Mouse (Mus musculus) MEL (cell line): ENCODE measurements around the gene Pcdh19. TPM values are rescaled to one million over a fixed set of nuclear protein-coding genes. Genes with fewer than 3 reads are reported as not detected.

Experiments used
- DNase-seq: peaks from one replicate; pipeline ENCODE4 v3.0.0; 2011; ENCODE audit warnings: low read depth, low spot score
- H3K27ac ChIP-seq: 2 replicates; pipeline ENCODE4 v1.5.1; 2012; ENCODE audit warnings: low read depth, mild to moderate bottlenecking, control low read depth, low read length, moderate library complexity; ENCODE audit not compliant: control insufficient read depth
- H3K27me3 ChIP-seq, 2 experiments: fragments of 150-350 bp in 1 of 2; sonication (generic) in 1 of 2; 2 replicates each; pipeline ENCODE4 v1.6.1; 2012; ENCODE audit warnings: low read length in 2 of 2, mild to moderate bottlenecking in 2 of 2, improper control_type of control experiment in 1 of 2, moderate library complexity in 1 of 2; ENCODE audit not compliant: insufficient read depth in 2 of 2, control insufficient read depth in 1 of 2
- H3K36me3 ChIP-seq, 2 experiments: 2 replicates each; pipeline ENCODE4 v1.6.1; 2012 to 2014; ENCODE audit warnings: low read length in 2 of 2, improper control_type of control experiment in 1 of 2, inconsistent platforms in 1 of 2, mild to moderate bottlenecking in 1 of 2; ENCODE audit not compliant: insufficient read depth in 2 of 2, control insufficient read depth in 1 of 2
- H3K4me1 ChIP-seq, 2 experiments: fragments of 150-350 bp in 1 of 2; sonication (generic) in 1 of 2; 2 replicates each; pipeline ENCODE4 v1.6.1; 2012; ENCODE audit warnings: low read length in 2 of 2, improper control_type of control experiment in 1 of 2, mild to moderate bottlenecking in 1 of 2; ENCODE audit not compliant: insufficient read depth in 2 of 2, control insufficient read depth in 1 of 2
- H3K4me3 ChIP-seq, 2 experiments: fragments of 150-350 bp in 1 of 2; sonication (generic) in 1 of 2; 2 replicates each; pipeline ENCODE4 v1.5.1; 2012; ENCODE audit warnings: low read depth in 2 of 2, low read length in 2 of 2, mild to moderate bottlenecking in 2 of 2, moderate library complexity in 2 of 2, control low read depth in 1 of 2, improper control_type of control experiment in 1 of 2; ENCODE audit not compliant: control insufficient read depth in 1 of 2, insufficient read depth in 1 of 2
- H3K79me2 ChIP-seq: 2 replicates; pipeline ENCODE4 v1.6.1; 2012; ENCODE audit warnings: mild to moderate bottlenecking, low read length, moderate library complexity; ENCODE audit not compliant: control insufficient read depth, poor library complexity, insufficient read depth
- H3K9ac ChIP-seq: 2 replicates; pipeline ENCODE4 v1.6.1; 2012; ENCODE audit warnings: low read depth, mild to moderate bottlenecking, control low read depth, low read length, moderate library complexity; ENCODE audit not compliant: control insufficient read depth, poor library complexity, severe bottlenecking
- H3K9me3 ChIP-seq: fragments of 150-350 bp; sonication (generic); replicated peaks from 2 replicates; pipeline ENCODE4 v1.6.1; 2012; ENCODE audit warnings: mild to moderate bottlenecking, low read length, improper control_type of control experiment, moderate library complexity; ENCODE audit not compliant: insufficient read depth
- BHLHE40 ChIP-seq: IDR thresholded peaks from 2 replicates; pipeline ENCODE4 v1.6.1; 2012; ENCODE audit warnings: low read depth, mild to moderate bottlenecking, inconsistent platforms, low read length, improper control_type of control experiment, borderline replicate concordance
- CTCF ChIP-seq, 3 experiments: IDR thresholded peaks in 2 of 3; conservative IDR thresholded peaks in 1 of 3; 2 replicates each; pipeline ENCODE4 v1.5.1; 2011 to 2012; ENCODE audit warnings: low read length in 3 of 3, low read depth in 2 of 3, mild to moderate bottlenecking in 2 of 3, improper control_type of control experiment in 1 of 3, inconsistent platforms in 1 of 3, mixed read lengths in 1 of 3, moderate library complexity in 1 of 3; ENCODE audit not compliant: control insufficient read depth in 1 of 3, insufficient read depth in 1 of 3, poor library complexity in 1 of 3, severe bottlenecking in 1 of 3
- E2F4 ChIP-seq: IDR thresholded peaks from 2 replicates; pipeline ENCODE4 v1.6.1; 2011; ENCODE audit warnings: low read depth, low read length, improper control_type of control experiment, borderline replicate concordance
- ELF1 ChIP-seq: IDR thresholded peaks from 2 replicates; pipeline ENCODE4 v1.6.1; 2014; ENCODE audit warnings: low read depth, mild to moderate bottlenecking, inconsistent platforms, low read length, improper control_type of control experiment, moderate library complexity
- HCFC1 ChIP-seq: IDR thresholded peaks from 2 replicates; pipeline ENCODE4 v1.6.1; 2012; ENCODE audit warnings: low read depth, mild to moderate bottlenecking, inconsistent platforms, low read length, improper control_type of control experiment, moderate library complexity
- MAX ChIP-seq: IDR thresholded peaks from 2 replicates; pipeline ENCODE4 v1.6.1; 2011; ENCODE audit warnings: low read length, improper control_type of control experiment
- MXI1 ChIP-seq: IDR thresholded peaks from 2 replicates; pipeline ENCODE4 v1.6.1; 2011; ENCODE audit warnings: mild to moderate bottlenecking, low read depth, low read length, improper control_type of control experiment
- POLR2A ChIP-seq, 2 experiments: IDR thresholded peaks; 2 replicates each; pipeline ENCODE4 v1.6.1; 2011 to 2012; ENCODE audit warnings: low read length in 2 of 2, mild to moderate bottlenecking in 2 of 2, control low read depth in 1 of 2, improper control_type of control experiment in 1 of 2, low read depth in 1 of 2, moderate library complexity in 1 of 2; ENCODE audit not compliant: control insufficient read depth in 1 of 2, insufficient read depth in 1 of 2, poor library complexity in 1 of 2
- POLR2AphosphoS5 ChIP-seq: IDR thresholded peaks from 2 replicates; pipeline ENCODE4 v1.6.1; 2012; ENCODE audit warnings: low read depth, borderline replicate concordance, mild to moderate bottlenecking, inconsistent platforms, low read length, moderate library complexity, mixed read lengths
- RAD21 ChIP-seq: IDR thresholded peaks from 2 replicates; pipeline ENCODE4 v1.6.1; 2011; ENCODE audit warnings: mild to moderate bottlenecking, low read depth, low read length, improper control_type of control experiment
- SIN3A ChIP-seq: IDR thresholded peaks from 2 replicates; pipeline ENCODE4 v1.6.1; 2012; ENCODE audit warnings: low read length, improper control_type of control experiment, inconsistent platforms
- TAL1 ChIP-seq: IDR thresholded peaks from 2 replicates; pipeline ENCODE4 v1.6.1; 2012; ENCODE audit warnings: mild to moderate bottlenecking, inconsistent platforms, low read length, moderate library complexity, mixed read lengths
- UBTF ChIP-seq: IDR thresholded peaks from 2 replicates; pipeline ENCODE4 v1.6.1; 2012; ENCODE audit warnings: low read depth, mild to moderate bottlenecking, inconsistent platforms, low read length, improper control_type of control experiment, moderate library complexity, borderline replicate concordance; ENCODE audit not compliant: insufficient read depth
- USF1 ChIP-seq: IDR thresholded peaks from 2 replicates; pipeline ENCODE4 v1.6.1; 2014; ENCODE audit warnings: low read depth, mild to moderate bottlenecking, inconsistent platforms, low read length, improper control_type of control experiment, moderate library complexity
- ZNF384 ChIP-seq: IDR thresholded peaks from 2 replicates; pipeline ENCODE4 v1.6.1; 2012; ENCODE audit warnings: low read depth, mild to moderate bottlenecking, inconsistent platforms, low read length, improper control_type of control experiment
- polyA plus RNA-seq, 2 experiments: library from polyadenylated mRNA; stranded (reverse) in 1 of 2; unstranded in 1 of 2; fragments of >175 nt in 1 of 2; fragments of >200 nt in 1 of 2; gene quantifications; 2 replicates each; pipeline versions ENCODE4 v1.2.1 to v1.2.4; 2012; ENCODE audit warnings: low replicate concordance in 2 of 2, low read depth in 1 of 2; ENCODE audit not compliant: insufficient read length in 2 of 2, insufficient read depth in 1 of 2, missing spikeins in 1 of 2
- total RNA-seq: library from RNA; depleted of rRNA; stranded (reverse); fragments of 300-350 nt; gene quantifications from 2 replicates; pipeline ENCODE4 v1.2.3, GENCODE M21; 2012

Gene Pcdh19
- total and polyA plus RNA-seq, 3 experiments, result 0.04 TPM; not detected in 2

- H3K79me2 ChIP-seq, result no peaks in the 10 kb centered on the region; the same call in 1 of the 2 replicates
- no peaks in the 10 kb centered on the region for H3K27me3 ChIP-seq
- no peak overlapping the region for H3K9ac ChIP-seq
- peaks cover 0 to 2% of the 10 kb centered on the region in 2 experiments; a peak in 1 of 4 replicates for H3K36me3 ChIP-seq
- no peak overlapping the region for H3K27ac ChIP-seq
- H3K9me3 ChIP-seq, result no peaks in the 10 kb centered on the region
- TF ChIP-seq ZNF384 (no peak), RAD21 (no peak), POLR2AphosphoS5 (no peak), ELF1 (no peak), USF1 (no peak), TAL1 (no peak), MXI1 (no peak), BHLHE40 (no peak), SIN3A (no peak), E2F4 (no peak), MAX (no peak), POLR2A (IDR thresholded peaks at IDR 0.05; ENCODE audit: control insufficient read depth in 1 of 2, insufficient read depth in 1 of 2, low read depth in 1 of 2, low read length in 2 of 2, poor library complexity in 1 of 2) (no peak)
- no peak for DNase-seq
- no peak overlapping the region for H3K4me3 ChIP-seq
- H3K4me1 ChIP-seq, result 0 out of 4 replicates have a peak, but pooled peaks cover 0 to 2% of the 10 kb centered on the region in 2 experiments
These were observed 631 bp downstream of the Pcdh19 start for GRCm38 (mm10) chrX:133688156-133688555.

- Histone ChIP-seq H3K79me2 (no peaks in the 10 kb centered on the region; the same call in 1 of the 2 replicates), H3K27ac (no peak overlapping the region), H3K9ac (no peak overlapping the region), H3K27me3 (no peaks in the 10 kb centered on the region), H3K36me3 (peaks cover 0 to 1% of the 10 kb centered on the region in 2 experiments; a peak in 1 of 4 replicates), H3K4me3 (no peak overlapping the region), H3K9me3 (no peaks in the 10 kb centered on the region), H3K4me1 (0 out of 4 replicates have a peak, but pooled peaks cover 0 to 1% of the 10 kb centered on the region in 2 experiments)
- TF ChIP-seq POLR2AphosphoS5 (no peak), UBTF (no peak), CTCF (IDR thresholded peaks at IDR 0.05 in 2 of 3, conservative IDR thresholded peaks at IDR 0.05 in 1 of 3; ENCODE audit: control insufficient read depth in 1 of 3, insufficient read depth in 1 of 3, low read depth in 2 of 3, low read length in 3 of 3, poor library complexity in 1 of 3, severe bottlenecking in 1 of 3) (no peak), SIN3A (no peak), HCFC1 (no peak)
- no peak for DNase-seq
These were observed 1.1 kb downstream of the Pcdh19 start for GRCm38 (mm10) chrX:133687666-133688151.
